Mouse (Mus musculus) heart, embryonic 13.5 days (tissue): ENCODE results near the gene Gstp3. TPM values are rescaled to one million over a fixed set of nuclear protein-coding genes. Genes with fewer than 3 reads are reported as not detected.

ENCODE experiments used
- ATAC-seq: fragments of 200-750 bp; cut with Nextera tagmentation; 2 replicates; pipeline ENCODE4 v1.8.0; 2017; ENCODE audit warnings: moderate TSS enrichment; ENCODE audit not compliant: insufficient number of reproducible peaks, low FRiP score, low TSS enrichment; ENCODE audit errors: extremely low read depth
- H3K27ac ChIP-seq: fragments of 300-500 bp; sonication (generic); replicated peaks from 2 replicates; pipeline ENCODE4 v1.5.1; 2015; ENCODE audit warnings: moderate library complexity, mild to moderate bottlenecking, inconsistent platforms
- H3K27me3 ChIP-seq: fragments of 300-500 bp; sonication (generic); replicated peaks from 2 replicates; pipeline ENCODE4 v1.6.1; 2015; ENCODE audit warnings: mild to moderate bottlenecking, inconsistent platforms
- H3K36me3 ChIP-seq: fragments of 300-500 bp; sonication (generic); 2 replicates; pipeline ENCODE4 v1.6.1; 2015; ENCODE audit warnings: mild to moderate bottlenecking, inconsistent platforms
- H3K4me1 ChIP-seq: fragments of 300-500 bp; sonication (generic); 2 replicates; pipeline ENCODE4 v1.6.1; 2015; ENCODE audit warnings: inconsistent platforms
- H3K4me2 ChIP-seq: fragments of 300-500 bp; sonication (generic); 2 replicates; pipeline ENCODE4 v1.6.1; 2015; ENCODE audit warnings: inconsistent platforms, mild to moderate bottlenecking, moderate library complexity
- H3K4me3 ChIP-seq: fragments of 300-500 bp; sonication (generic); 2 replicates; pipeline ENCODE4 v1.5.1; 2015; ENCODE audit warnings: moderate library complexity, mild to moderate bottlenecking, inconsistent platforms
- H3K9ac ChIP-seq: fragments of 300-500 bp; sonication (generic); 2 replicates; pipeline ENCODE4 v1.6.1; 2015; ENCODE audit warnings: inconsistent platforms, mild to moderate bottlenecking, moderate library complexity
- H3K9me3 ChIP-seq: fragments of 300-500 bp; sonication (generic); 2 replicates; pipeline ENCODE4 v1.6.1; 2016; ENCODE audit warnings: inconsistent platforms
- WGBS: fragments of 180-500 bp; shearing (Covaris S2); methylation state at CpG from one replicate; pipeline ENCODE4 v1.1.7; 2015; ENCODE audit warnings: mixed read lengths; 5-methylcytosine and 5-hydroxymethylcytosine counted together
- polyA plus RNA-seq: library from polyadenylated mRNA; unstranded; fragments of >200 nt; fragmentation: Nextera tagmentation; extraction: Ambion mirVana; gene quantifications from 2 replicates; pipeline ENCODE4 v1.2.1, GENCODE M21; 2015

Gene Gstp3
- polyA plus RNA-seq, 1 experiment from 2014 or later: 0.29 TPM

GRCm38 (mm10) chr19:4089128-4089527 lies 29.8 kb upstream of the Gstp3 start:
- WGBS: 72% methylated on average over 6 of the region's 6 CpGs
- H3K9me3 ChIP-seq: no peaks in the 10 kb centered on the region
- H3K36me3 ChIP-seq: no peaks in the 10 kb centered on the region
- H3K27ac ChIP-seq: no peak overlapping the region
- ATAC-seq: no peak
- H3K9ac ChIP-seq: no peak overlapping the region
- H3K4me1 ChIP-seq: peaks cover 10% of the 10 kb centered on the region
- no peak overlapping the region for H3K4me3 ChIP-seq
- H3K4me2 ChIP-seq: no peak overlapping the region
- peaks cover 42% of the 10 kb centered on the region for H3K27me3 ChIP-seq

DNA sequence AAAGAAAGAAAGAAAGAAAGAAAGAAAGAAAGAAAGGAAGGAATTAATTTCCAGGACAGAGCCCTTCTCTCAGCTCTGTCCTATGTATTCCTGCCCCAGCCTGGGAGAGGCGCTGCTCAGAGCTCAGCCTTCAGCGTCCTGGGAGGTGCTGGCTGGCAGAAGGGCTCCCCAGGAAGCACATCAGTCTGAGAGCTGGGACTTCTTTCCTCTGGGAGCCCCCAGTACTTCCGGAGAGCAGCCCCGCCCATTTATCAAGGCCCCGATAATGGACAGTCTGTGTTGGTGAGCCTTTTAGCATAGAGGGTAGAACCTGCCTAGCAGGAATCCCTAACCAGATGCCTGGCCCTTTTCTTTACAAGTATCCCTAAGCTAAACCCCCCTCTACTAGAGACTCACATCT lies 28.8 kb upstream of the Gstp3 start:
- Histone ChIP-seq H3K9me3 (no peaks in the 10 kb centered on the region), H3K27ac (no peak overlapping the region), H3K9ac (no peak overlapping the region), H3K36me3 (no peaks in the 10 kb centered on the region), H3K27me3 (peaks cover 52% of the 10 kb centered on the region), H3K4me1 (peaks cover 13% of the 10 kb centered on the region), H3K4me3 (no peak overlapping the region), H3K4me2 (no peak overlapping the region)
- WGBS: 47% methylated on average over 5 of the region's 5 CpGs
- no peak for ATAC-seq

DNA sequence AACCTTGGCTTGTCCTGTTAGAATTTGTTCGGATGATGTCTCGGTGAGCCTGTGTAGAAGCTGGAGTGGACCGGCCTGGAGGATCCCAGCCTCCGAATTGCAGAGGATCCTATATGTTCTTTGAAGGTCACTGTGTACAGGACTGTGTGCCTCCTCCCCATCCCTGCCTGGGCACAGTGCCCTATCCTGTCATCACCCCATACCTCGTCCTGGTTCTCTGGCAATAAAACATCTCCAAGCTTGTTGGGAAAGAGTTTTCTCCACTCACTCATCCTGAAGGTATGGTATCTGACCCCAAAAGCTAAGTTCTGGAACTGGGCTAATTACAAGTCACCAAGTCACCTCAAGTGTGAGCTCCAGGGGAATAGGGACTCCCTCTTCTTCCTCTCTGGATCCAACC lies 27.7 kb upstream of the Gstp3 start:
- no peak overlapping the region for H3K4me3 ChIP-seq
- no peak overlapping the region for H3K9ac ChIP-seq
- ATAC-seq: no peak
- H3K36me3 ChIP-seq: no peaks in the 10 kb centered on the region
- peaks cover 57% of the 10 kb centered on the region for H3K27me3 ChIP-seq
- 0 out of 2 replicates have a peak overlapping the region, but pooled peaks have one; percentile 2 for H3K27ac ChIP-seq
- no peaks in the 10 kb centered on the region for H3K9me3 ChIP-seq
- no peak overlapping the region for H3K4me2 ChIP-seq
- peaks cover 13% of the 10 kb centered on the region for H3K4me1 ChIP-seq
- WGBS: 66% methylated on average over 5 of the region's 5 CpGs

DNA sequence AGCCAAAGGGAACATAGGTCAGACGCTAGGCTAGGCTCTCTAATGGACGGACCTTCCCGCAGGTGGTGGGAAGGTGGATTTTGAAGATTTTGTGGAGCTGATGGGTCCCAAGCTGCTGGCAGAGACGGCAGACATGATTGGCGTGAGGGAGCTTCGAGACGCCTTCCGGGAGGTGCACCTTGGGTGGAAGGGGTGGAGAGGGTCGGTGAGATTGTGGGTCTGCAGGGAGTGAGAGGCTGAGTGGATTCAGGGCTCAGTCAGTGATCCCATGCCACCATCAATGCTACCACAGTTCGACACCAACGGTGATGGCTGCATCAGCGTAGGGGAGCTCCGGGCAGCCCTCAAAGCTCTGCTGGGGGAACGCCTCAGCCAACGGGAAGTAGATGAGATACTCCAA lies 26.8 kb upstream of the Gstp3 start:
- WGBS: 86% methylated on average over 15 of the region's 15 CpGs
- no peaks in the 10 kb centered on the region for H3K36me3 ChIP-seq
- H3K27me3 ChIP-seq: peaks cover 60% of the 10 kb centered on the region

DNA sequence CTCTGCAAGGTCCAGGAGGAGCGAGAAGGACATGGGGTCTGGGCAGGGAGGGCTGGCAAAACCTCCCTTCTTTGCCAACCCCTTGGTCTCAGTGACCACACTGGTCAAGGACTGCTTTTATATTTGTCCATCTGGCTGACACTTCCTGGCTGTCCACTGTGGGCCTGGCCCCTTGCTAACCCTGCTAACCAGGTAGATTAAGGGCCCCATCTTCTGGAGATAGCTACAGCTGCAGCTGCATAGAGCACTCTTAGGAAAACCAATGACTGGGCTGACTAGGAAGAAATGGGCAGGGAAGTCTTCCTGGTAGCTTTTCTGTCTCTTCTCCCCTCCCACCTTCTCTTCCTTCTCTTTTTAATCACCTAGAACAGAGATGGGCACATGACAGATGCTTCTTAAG lies 25.6 kb upstream of the Gstp3 start:
- 81% methylated on average over 1 of the region's 1 CpGs for WGBS
- no peaks in the 10 kb centered on the region for H3K36me3 ChIP-seq
- peaks cover 13% of the 10 kb centered on the region for H3K4me1 ChIP-seq
- H3K27ac ChIP-seq: no peak overlapping the region
- no peak overlapping the region for H3K9ac ChIP-seq
- ATAC-seq: no peak
- no peaks in the 10 kb centered on the region for H3K9me3 ChIP-seq
- no peak overlapping the region for H3K4me3 ChIP-seq
- H3K27me3 ChIP-seq: peaks cover 60% of the 10 kb centered on the region
- H3K4me2 ChIP-seq: no peak overlapping the region

More for the DNA sequence above, 26.8 kb upstream of the Gstp3 start:
- no peak overlapping the region for H3K9ac ChIP-seq
- H3K4me3 ChIP-seq: no peak overlapping the region
- no peak for ATAC-seq
- H3K4me2 ChIP-seq: no peak overlapping the region
- peaks cover 13% of the 10 kb centered on the region for H3K4me1 ChIP-seq
- H3K9me3 ChIP-seq: no peaks in the 10 kb centered on the region
- no peak overlapping the region for H3K27ac ChIP-seq

DNA sequence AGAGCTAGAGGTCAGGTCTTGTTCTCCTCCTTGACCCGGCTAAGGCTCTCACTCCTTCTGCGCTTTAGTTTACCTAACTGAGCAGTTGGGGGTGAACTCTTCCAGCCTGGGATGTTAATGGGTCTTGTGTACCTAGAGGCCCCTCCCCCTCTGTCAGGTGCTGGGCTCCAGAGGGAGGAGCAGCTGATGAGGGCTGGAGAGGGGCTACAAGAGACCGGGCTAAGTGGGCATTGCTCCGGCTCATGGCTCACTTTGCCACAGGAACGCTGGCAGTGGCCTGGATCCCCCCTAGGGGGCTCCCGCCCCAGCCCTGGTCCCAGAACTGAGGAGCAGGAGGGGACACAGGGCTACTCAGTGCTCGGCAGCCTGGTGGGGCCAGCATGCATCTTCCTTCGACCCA lies 24.5 kb upstream of the Gstp3 start:
- Histone ChIP-seq H3K9me3 (no peaks in the 10 kb centered on the region), H3K4me1 (peaks cover 13% of the 10 kb centered on the region), H3K4me2 (no peak overlapping the region), H3K4me3 (no peak overlapping the region), H3K27ac (no peak overlapping the region), H3K9ac (peak overlapping the region; percentile 24; the same call in 1 of the 2 replicates), H3K36me3 (no peaks in the 10 kb centered on the region), H3K27me3 (peaks cover 51% of the 10 kb centered on the region)
- ATAC-seq: no peak
- 29% methylated on average over 8 of the region's 8 CpGs for WGBS

DNA sequence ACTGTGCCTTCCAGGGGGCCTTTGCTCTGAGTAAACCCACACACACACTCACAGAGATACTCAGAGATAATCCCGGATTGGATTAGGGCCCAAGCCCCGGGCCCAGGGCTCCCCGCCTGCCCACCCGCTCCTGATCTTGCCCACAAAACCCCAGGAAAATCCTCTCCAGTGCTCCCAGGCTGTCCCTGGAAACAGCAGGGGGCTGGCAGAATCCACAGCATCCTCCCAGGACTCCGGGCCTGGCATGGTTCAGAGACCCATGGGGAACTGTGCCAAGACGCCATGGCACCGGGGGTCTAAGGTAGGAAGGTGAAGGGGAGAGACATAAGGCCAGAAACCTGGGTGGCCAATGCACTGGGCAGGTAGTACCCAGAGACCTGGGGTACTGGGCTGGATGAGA lies 23.9 kb upstream of the Gstp3 start:
- no peak for ATAC-seq
- WGBS: 76% methylated on average over 7 of the region's 7 CpGs

GRCm38 (mm10) chr19:4082219-4082965 lies 23.0 kb upstream of the Gstp3 start:
- Histone ChIP-seq H3K4me1 (peaks cover 9% of the 10 kb centered on the region), H3K27ac (no peak overlapping the region)
- ATAC-seq: no peak

More for the DNA sequence above, 23.9 kb upstream of the Gstp3 start:
- Histone ChIP-seq H3K4me2 (no peak overlapping the region), H3K4me3 (no peak overlapping the region), H3K36me3 (no peaks in the 10 kb centered on the region), H3K4me1 (peaks cover 13% of the 10 kb centered on the region), H3K27ac (no peak overlapping the region), H3K9ac (no peak overlapping the region), H3K9me3 (no peaks in the 10 kb centered on the region), H3K27me3 (peaks cover 46% of the 10 kb centered on the region)

GRCm38 (mm10) chr19:4081394-4081793 lies 22.0 kb upstream of the Gstp3 start, which contains the start of gene Cabp2:
Cabp2 (plus strand) TSS chr19:4081578.
- peaks cover 3% of the 10 kb centered on the region; the same call in 1 of the 2 replicates for H3K4me1 ChIP-seq
- peaks cover 43% of the 10 kb centered on the region for H3K27me3 ChIP-seq
- no peaks in the 10 kb centered on the region for H3K36me3 ChIP-seq
- H3K9me3 ChIP-seq: no peaks in the 10 kb centered on the region
- ATAC-seq: no peak
- H3K4me2 ChIP-seq: no peak within 1 kb of the TSS
- no peak within 1 kb of the TSS for H3K9ac ChIP-seq
- 68% methylated on average over 3 of the region's 3 CpGs for whole genome bisulfite sequencing
- no peak within 1 kb of the TSS for H3K27ac ChIP-seq
- H3K4me3 ChIP-seq: no peak within 1 kb of the TSS

More at GRCm38 (mm10) chr19:4082219-4082965, 23.0 kb upstream of the Gstp3 start:
- H3K27me3 ChIP-seq: peaks cover 43% of the 10 kb centered on the region
- H3K9ac ChIP-seq: no peak overlapping the region
- H3K9me3 ChIP-seq: no peaks in the 10 kb centered on the region
- 70% methylated on average over 11 of the region's 11 CpGs for WGBS
- H3K4me2 ChIP-seq: no peak overlapping the region
- H3K36me3 ChIP-seq: no peaks in the 10 kb centered on the region
- H3K4me3 ChIP-seq: no peak overlapping the region

GRCm38 (mm10) chr19:4080511-4081009 lies 21.2 kb upstream of the Gstp3 start:
- no peak for ATAC-seq
- no peak overlapping the region for H3K9ac ChIP-seq
- 44% methylated on average over 8 of the region's 8 CpGs for WGBS

GRCm38 (mm10) chr19:4079594-4079993 lies 20.2 kb upstream of the Gstp3 start:
- WGBS: 72% methylated on average over 1 of the region's 1 CpGs
- H3K4me2 ChIP-seq: no peak overlapping the region
- no peaks in the 10 kb centered on the region for H3K9me3 ChIP-seq
- H3K36me3 ChIP-seq: no peaks in the 10 kb centered on the region
- peaks cover 28% of the 10 kb centered on the region for H3K27me3 ChIP-seq
- peaks cover 3% of the 10 kb centered on the region; the same call in 1 of the 2 replicates for H3K4me1 ChIP-seq
- H3K27ac ChIP-seq: no peak overlapping the region
- ATAC-seq: no peak
- H3K9ac ChIP-seq: no peak overlapping the region
- H3K4me3 ChIP-seq: no peak overlapping the region

More at GRCm38 (mm10) chr19:4080511-4081009, 21.2 kb upstream of the Gstp3 start:
- Histone ChIP-seq H3K9me3 (no peaks in the 10 kb centered on the region), H3K27ac (no peak overlapping the region), H3K4me3 (no peak overlapping the region), H3K27me3 (peaks cover 36% of the 10 kb centered on the region), H3K4me2 (no peak overlapping the region), H3K4me1 (peaks cover 3% of the 10 kb centered on the region; the same call in 1 of the 2 replicates), H3K36me3 (no peaks in the 10 kb centered on the region)

GRCm38 (mm10) chr19:4075531-4075930 lies 16.2 kb upstream of the Gstp3 start:
- WGBS: 81% methylated on average over 1 of the region's 1 CpGs
- H3K9me3 ChIP-seq: no peaks in the 10 kb centered on the region
- H3K4me3 ChIP-seq: no peak overlapping the region
- no peak overlapping the region for H3K9ac ChIP-seq
- no peak overlapping the region for H3K27ac ChIP-seq
- no peak for ATAC-seq
- no peak overlapping the region for H3K4me2 ChIP-seq
- H3K4me1 ChIP-seq: no peaks in the 10 kb centered on the region
- no peaks in the 10 kb centered on the region for H3K27me3 ChIP-seq
- H3K36me3 ChIP-seq: no peaks in the 10 kb centered on the region
